Mouse (Mus musculus) E14TG2a.4 (cell line): ENCODE data around the gene Gm6588.

ENCODE experiments used
- CTCF ChIP-seq: conservative IDR thresholded peaks from 2 replicates; pipeline ENCODE4 v1.5.1; 2014; ENCODE audit warnings: low read length
- NANOG ChIP-seq: IDR thresholded peaks from 2 replicates; pipeline ENCODE4 v1.6.1; 2014; ENCODE audit warnings: borderline replicate concordance, low read length, mixed read lengths
- POU5F1 ChIP-seq: IDR thresholded peaks from 2 replicates; pipeline ENCODE4 v1.6.1; 2014; ENCODE audit warnings: low read length, borderline replicate concordance

- TF ChIP-seq CTCF = no peak
- TF ChIP-seq NANOG = no peak
- no peak for TF ChIP-seq POU5F1
These were observed 5.8 kb downstream of the Gm6588 start for GRCm38 (mm10) chr5:112454966-112455555.
